In genomic region chr14:30008733-30009575, GRCm38 (mm10) we compare ENCODE assay signal across 8 mouse cellular contexts. TPM values are rescaled to one million over a fixed set of nuclear protein-coding genes. Genes with fewer than 3 reads are reported as not detected.
DNase-seq lines count a peak whose midpoint lies in the region; ATAC-seq and TF ChIP-seq lines count a peak whose summit lies in the region.

Gene Il17rb, minus strand, starts transcription at chr14:30008896.
Gene Chdh, plus strand, starts transcription at chr14:30009023.

- H3K4me2 ChIP-seq in intestine, postnatal 0 days (replicated peaks; ENCODE audit: low read depth) = peak within 1 kb of the TSS; percentile 80
- H3K4me2 ChIP-seq in liver, embryonic 12.5 days = peak within 1 kb of the TSS; percentile 54
- peak within 1 kb of the TSS; percentile 66 for H3K4me2 ChIP-seq in midbrain, postnatal 0 days (ENCODE audit: low read depth, low read length, poor library complexity, severe bottlenecking)

- H3K9ac ChIP-seq in intestine, postnatal 0 days (ENCODE audit: low read depth, low read length) = peak within 1 kb of the TSS; percentile 45
- H3K9ac ChIP-seq in liver, embryonic 12.5 days = no peak within 1 kb of the TSS
- peak within 1 kb of the TSS; percentile 46 for H3K9ac ChIP-seq in midbrain, postnatal 0 days (replicated peaks; ENCODE audit: low read length, poor library complexity, severe bottlenecking)

- TF ChIP-seq CTCF in intestine, postnatal 0 days (IDR thresholded peaks at IDR 0.05; ENCODE audit: low read depth) = no peak
- TF ChIP-seq CTCF in midbrain, postnatal 0 days (IDR thresholded peaks at IDR 0.05) = no peak

- H3K4me3 ChIP-seq in intestine, postnatal 0 days (ENCODE audit: low read depth, low read length) = peak within 1 kb of the TSS; percentile 40
- peak within 1 kb of the TSS; percentile 32 for H3K4me3 ChIP-seq in liver, embryonic 12.5 days
- H3K4me3 ChIP-seq in midbrain, postnatal 0 days (ENCODE audit: low read depth, low read length) = peak within 1 kb of the TSS; percentile 32

- no peaks in the 10 kb centered on the region for H3K27me3 ChIP-seq in intestine, postnatal 0 days (replicated peaks; ENCODE audit: control insufficient read depth, insufficient read depth, low read length)
- H3K27me3 ChIP-seq in liver, embryonic 12.5 days (replicated peaks) = peaks cover 44% of the 10 kb centered on the region
- peaks cover 5% of the 10 kb centered on the region; the same call in 1 of the 2 replicates for H3K27me3 ChIP-seq in midbrain, postnatal 0 days (ENCODE audit: insufficient read depth, low read length)

- 7% methylated on average over 54 of the region's 54 CpGs for WGBS in intestine, postnatal 0 days
- WGBS in liver, embryonic 12.5 days (ENCODE audit: insufficient replicate concordance) = 8% methylated on average over 54 of the region's 54 CpGs
- 11% methylated on average over 50 of the region's 54 CpGs for WGBS in midbrain, postnatal 0 days

- H3K27ac ChIP-seq in intestine, postnatal 0 days (ENCODE audit: low read depth, low read length) = peak within 1 kb of the TSS; percentile 64
- no peak within 1 kb of the TSS for H3K27ac ChIP-seq in liver, embryonic 12.5 days
- no peak within 1 kb of the TSS for H3K27ac ChIP-seq in midbrain, postnatal 0 days (ENCODE audit: low read depth, low read length)

- no peaks in the 10 kb centered on the region for H3K36me3 ChIP-seq in intestine, postnatal 0 days (ENCODE audit: control insufficient read depth, insufficient read depth)
- no peaks in the 10 kb centered on the region for H3K36me3 ChIP-seq in liver, embryonic 12.5 days
- H3K36me3 ChIP-seq in midbrain, postnatal 0 days (ENCODE audit: insufficient read depth, low read length) = no peaks in the 10 kb centered on the region

- ATAC-seq in common myeloid progenitor, adult 5-6 weeks (replicated peaks; ENCODE audit: low read depth, poor library complexity, severe bottlenecking) = peak; percentile 78
- ATAC-seq in intestine, postnatal 0 days = peak; percentile 88
- ATAC-seq in liver, embryonic 12.5 days = peak; percentile 59
- peak; percentile 55 for ATAC-seq in midbrain, postnatal 0 days (ENCODE audit: low FRiP score)

- H3K9me3 ChIP-seq in intestine, postnatal 0 days (ENCODE audit: control insufficient read depth) = no peaks in the 10 kb centered on the region
- H3K9me3 ChIP-seq in liver, embryonic 12.5 days (replicated peaks) = no peaks in the 10 kb centered on the region
- no peaks in the 10 kb centered on the region for H3K9me3 ChIP-seq in midbrain, postnatal 0 days (ENCODE audit: low read length)

- peak; percentile 38 to 45 for DNase-seq in left cerebral cortex, adult 18-20 months (ENCODE audit: low spot score in 2 of 2)
- DNase-seq in left cerebral cortex, adult 11 months (ENCODE audit: low spot score) = no peak
- DNase-seq in gonadal fat pad, adult 2 months (ENCODE audit: low read depth) = no peak
- peak; percentile 32 for DNase-seq in midbrain, postnatal 0 days (ENCODE audit: low spot score)
- DNase-seq in thymus, postnatal 14 days = peak; percentile 64

- peaks cover 8% of the 10 kb centered on the region; the same call in 1 of the 2 replicates for H3K4me1 ChIP-seq in intestine, postnatal 0 days (replicated peaks; ENCODE audit: control insufficient read depth, insufficient read depth, low read length)
- 0 out of 2 replicates have a peak, but pooled peaks cover 5% of the 10 kb centered on the region for H3K4me1 ChIP-seq in liver, embryonic 12.5 days
- peaks cover 8% of the 10 kb centered on the region; the same call in 1 of the 2 replicates for H3K4me1 ChIP-seq in midbrain, postnatal 0 days (ENCODE audit: insufficient read depth, low read length)

RNA-seq across cellular contexts. Expression of gene Il17rb, which starts in this region (rescaled TPM):
- total RNA-seq in left cerebral cortex, adult 18-20 months (2021) = under 1 TPM; 0.75 to 0.79 TPM
- total RNA-seq in common myeloid progenitor, adult 5-6 weeks (2017) = 2.9 and 3.9 TPM in 2 replicates
- 10.8 and 14.3 TPM in 2 replicates for polyA plus RNA-seq in gonadal fat pad, adult 2 months (2012; rRNA removed)
- polyA plus RNA-seq in intestine, postnatal 0 days (2015; fragmentation: Nextera tagmentation; extraction: Ambion mirVana) = 0.41 and 0.65 TPM in 2 replicates
- 0.39 and 0.57 TPM in 2 replicates for polyA plus RNA-seq in liver, embryonic 12.5 days (2016; fragmentation: Nextera tagmentation; extraction: Ambion mirVana)
- 1.7 and 1.9 TPM in 2 replicates for total RNA-seq in midbrain, postnatal 0 days (2014; rRNA removed)
- polyA plus RNA-seq in midbrain, postnatal 0 days (2015; fragmentation: Nextera tagmentation; extraction: Ambion mirVana) = 1.3 and 1.8 TPM in 2 replicates

RNA-seq across cellular contexts. Expression of gene Chdh, which starts in this region (rescaled TPM):
- 1 to 10 TPM; 1.6 to 2.6 TPM for total RNA-seq in left cerebral cortex, adult 18-20 months (2021)
- total RNA-seq in common myeloid progenitor, adult 5-6 weeks (2017) = 37.0 and 38.1 TPM in 2 replicates
- polyA plus RNA-seq in gonadal fat pad, adult 2 months (2012; rRNA removed) = 32.5 and 45.5 TPM in 2 replicates
- 1.1 and 1.4 TPM in 2 replicates for polyA plus RNA-seq in intestine, postnatal 0 days (2015; fragmentation: Nextera tagmentation; extraction: Ambion mirVana)
- polyA plus RNA-seq in liver, embryonic 12.5 days (2016; fragmentation: Nextera tagmentation; extraction: Ambion mirVana) = 0.25 and 0.26 TPM in 2 replicates
- 1.6 and 2.5 TPM in 2 replicates for total RNA-seq in midbrain, postnatal 0 days (2014; rRNA removed)
- polyA plus RNA-seq in midbrain, postnatal 0 days (2015; fragmentation: Nextera tagmentation; extraction: Ambion mirVana) = 0.34 and 0.65 TPM in 2 replicates

Comparison
In these comparisons a context has a peak if more than half of its experiments do, and no peak if none do; other contexts are left out.
1. RNA of gene Chdh (total RNA-seq): 37.0 to 38.1 TPM in common myeloid progenitor, adult 5-6 weeks; 1.6 to 2.6 TPM in left cerebral cortex, adult 18-20 months and 1.6 to 2.5 TPM in midbrain, postnatal 0 days; every median in the first group is over 10 times any median in the second.
2. RNA of gene Chdh (polyA plus RNA-seq): 32.5 to 45.5 TPM in gonadal fat pad, adult 2 months; 1.1 to 1.4 TPM in intestine, postnatal 0 days, 0.34 to 0.65 TPM in midbrain, postnatal 0 days and 0.25 to 0.26 TPM in liver, embryonic 12.5 days; every median in the first group is over 10 times any median in the second.
3. DNase-seq: peak in left cerebral cortex, adult 18-20 months (2 of 2), midbrain, postnatal 0 days (single experiment) and thymus, postnatal 14 days (single experiment); none in left cerebral cortex, adult 11 months (single experiment) and gonadal fat pad, adult 2 months (single experiment).
4. Peak in ATAC-seq, H3K4me3 ChIP-seq and H3K4me2 ChIP-seq in liver, embryonic 12.5 days; RNA of the genes that start here not detected or under 1 TPM.
5. Peak in every context shown above with its lines, with median percentiles within 50 percentile points of each other: ATAC-seq, H3K4me2 ChIP-seq and H3K4me3 ChIP-seq.